Mouse (Mus musculus): ENCODE measurements around the gene Gm4787. TPM values are rescaled to one million over a fixed set of nuclear protein-coding genes. Genes with fewer than 3 reads are reported as not detected.
"Not testable (repeated sequence)": the region's sequence is repeated elsewhere in the genome, so short reads cannot be mapped to it uniquely, and the experiment has no call there.

Gm4787 gene
- 0.89 and 1.0 TPM in 2 replicates for total RNA-seq (2012; rRNA removed)

- H3K36me3 ChIP-seq (ENCODE audit: control insufficient read depth, insufficient read depth, low read length, poor library complexity, severe bottlenecking); H3K4me1 ChIP-seq (ENCODE audit: control insufficient read depth in 2 of 2, insufficient read depth in 2 of 2, low read length in 2 of 2, poor library complexity in 1 of 2); H3K9me3 ChIP-seq (ENCODE audit: control insufficient read depth, insufficient read depth, low read depth, low read length); DNase-seq (ENCODE audit: low read depth, low spot score); H3K4me3 ChIP-seq (ENCODE audit: insufficient read depth in 1 of 2, low read depth in 1 of 2, low read length in 2 of 2, poor library complexity in 1 of 2, severe bottlenecking in 1 of 2); H3K27ac ChIP-seq (ENCODE audit: insufficient read depth, low read depth, low read length, poor library complexity, severe bottlenecking); H3K9ac ChIP-seq (ENCODE audit: insufficient read depth, low read depth, low read length, poor library complexity, severe bottlenecking): not testable (repeated sequence)
- in situ Hi-C loops (cut with MboI; ENCODE audit: low sequenced_read_pairs in 2 of 2, unreplicated experiment in 2 of 2) = loop anchor here in 1 of 2 experiments (25.0 kb wide), 1 partner anchor 392 kb away; no protein-coding TSS in a partner anchor
Observed at GRCm38 (mm10) chr12:81379364-81379763, at the start of gene Gm4787. TSS of gene Gm4787 (minus strand) at chr12:81379464.

GRCm38 (mm10) chr12:81421846-81422245 lies 42.6 kb upstream of the Gm4787 start, which contains the start of gene Adam4:
TSS of gene Adam4 (minus strand) at chr12:81421946.
- no peaks in the 10 kb centered on the region for H3K4me1 ChIP-seq (ENCODE audit: control insufficient read depth in 2 of 2, insufficient read depth in 2 of 2, low read length in 2 of 2, poor library complexity in 1 of 2)

GRCm38 (mm10) chr12:81413211-81413610 lies 33.9 kb upstream of the Gm4787 start:
- in situ Hi-C loops (cut with MboI; ENCODE audit: low sequenced_read_pairs in 2 of 2, unreplicated experiment in 2 of 2) = no loop called here
- no peaks in the 10 kb centered on the region for H3K9me3 ChIP-seq (ENCODE audit: control insufficient read depth, insufficient read depth, low read depth, low read length)
- no peaks in the 10 kb centered on the region for H3K36me3 ChIP-seq (ENCODE audit: control insufficient read depth, insufficient read depth, low read length, poor library complexity, severe bottlenecking)
- no peak for DNase-seq (ENCODE audit: low read depth, low spot score)
- H3K4me3 ChIP-seq (ENCODE audit: insufficient read depth in 1 of 2, low read depth in 1 of 2, low read length in 2 of 2, poor library complexity in 1 of 2, severe bottlenecking in 1 of 2) = no peak overlapping the region
- peaks cover 0 to 5% of the 10 kb centered on the region in 2 experiments; a peak in 1 of 4 replicates for H3K4me1 ChIP-seq (ENCODE audit: control insufficient read depth in 2 of 2, insufficient read depth in 2 of 2, low read length in 2 of 2, poor library complexity in 1 of 2)
- no peak overlapping the region for H3K27ac ChIP-seq (ENCODE audit: insufficient read depth, low read depth, low read length, poor library complexity, severe bottlenecking)
- TF ChIP-seq ZNF384 (IDR thresholded peaks at IDR 0.05; ENCODE audit: low read depth, low read length) = no peak
- no peak for TF ChIP-seq HCFC1 (IDR thresholded peaks at IDR 0.05; ENCODE audit: borderline replicate concordance, insufficient read depth, low read length)
- TF ChIP-seq ZC3H11A (IDR thresholded peaks at IDR 0.05; ENCODE audit: borderline replicate concordance, low read depth, low read length) = no peak
- TF ChIP-seq CHD2 (IDR thresholded peaks at IDR 0.05; ENCODE audit: low read depth, low read length) = no peak
- TF ChIP-seq MAFK (IDR thresholded peaks at IDR 0.05; ENCODE audit: insufficient read depth, low read depth, low read length) = no peak
- no peak overlapping the region for H3K9ac ChIP-seq (ENCODE audit: insufficient read depth, low read depth, low read length, poor library complexity, severe bottlenecking)

More at GRCm38 (mm10) chr12:81421846-81422245, 42.6 kb upstream of the Gm4787 start, which contains the start of gene Adam4:
- TF ChIP-seq MAFK (IDR thresholded peaks at IDR 0.05; ENCODE audit: insufficient read depth, low read depth, low read length) (no peak), ZC3H11A (IDR thresholded peaks at IDR 0.05; ENCODE audit: borderline replicate concordance, low read depth, low read length) (no peak), HCFC1 (IDR thresholded peaks at IDR 0.05; ENCODE audit: borderline replicate concordance, insufficient read depth, low read length) (no peak), CHD2 (IDR thresholded peaks at IDR 0.05; ENCODE audit: low read depth, low read length) (no peak), ZNF384 (IDR thresholded peaks at IDR 0.05; ENCODE audit: low read depth, low read length) (no peak)
- DNase-seq (ENCODE audit: low read depth, low spot score) = no peak
- H3K27ac ChIP-seq (ENCODE audit: insufficient read depth, low read depth, low read length, poor library complexity, severe bottlenecking) = no peak within 1 kb of the TSS
- no peak within 1 kb of the TSS for H3K9ac ChIP-seq (ENCODE audit: insufficient read depth, low read depth, low read length, poor library complexity, severe bottlenecking)
- 0 out of 2 replicates have a peak, but pooled peaks cover 2% of the 10 kb centered on the region for H3K9me3 ChIP-seq (ENCODE audit: control insufficient read depth, insufficient read depth, low read depth, low read length)
- H3K4me3 ChIP-seq (ENCODE audit: insufficient read depth in 1 of 2, low read depth in 1 of 2, low read length in 2 of 2, poor library complexity in 1 of 2, severe bottlenecking in 1 of 2) = no peak within 1 kb of the TSS
- peaks cover 3% of the 10 kb centered on the region; the same call in 1 of the 2 replicates for H3K36me3 ChIP-seq (ENCODE audit: control insufficient read depth, insufficient read depth, low read length, poor library complexity, severe bottlenecking)
- in situ Hi-C loops (cut with MboI; ENCODE audit: low sequenced_read_pairs in 2 of 2, unreplicated experiment in 2 of 2) = no loop called here

GRCm38 (mm10) chr12:81408966-81409365 lies 29.7 kb upstream of the Gm4787 start:
- Histone ChIP-seq H3K9ac (ENCODE audit: insufficient read depth, low read depth, low read length, poor library complexity, severe bottlenecking) (no peak overlapping the region), H3K27ac (ENCODE audit: insufficient read depth, low read depth, low read length, poor library complexity, severe bottlenecking) (no peak overlapping the region), H3K9me3 (ENCODE audit: control insufficient read depth, insufficient read depth, low read depth, low read length) (no peaks in the 10 kb centered on the region), H3K4me3 (ENCODE audit: insufficient read depth in 1 of 2, low read depth in 1 of 2, low read length in 2 of 2, poor library complexity in 1 of 2, severe bottlenecking in 1 of 2) (no peak overlapping the region), H3K4me1 (ENCODE audit: control insufficient read depth in 2 of 2, insufficient read depth in 2 of 2, low read length in 2 of 2, poor library complexity in 1 of 2) (peaks cover 0 to 5% of the 10 kb centered on the region in 2 experiments; a peak in 1 of 4 replicates), H3K36me3 (ENCODE audit: control insufficient read depth, insufficient read depth, low read length, poor library complexity, severe bottlenecking) (no peaks in the 10 kb centered on the region)
- in situ Hi-C loops (cut with MboI; ENCODE audit: low sequenced_read_pairs in 2 of 2, unreplicated experiment in 2 of 2) = loop anchor here in 1 of 2 experiments (10.0 kb wide), 1 partner anchor 424 kb away; no protein-coding TSS in a partner anchor
- TF ChIP-seq ZNF384 (IDR thresholded peaks at IDR 0.05; ENCODE audit: low read depth, low read length) (no peak), ZC3H11A (IDR thresholded peaks at IDR 0.05; ENCODE audit: borderline replicate concordance, low read depth, low read length) (no peak), MAFK (IDR thresholded peaks at IDR 0.05; ENCODE audit: insufficient read depth, low read depth, low read length) (no peak), HCFC1 (IDR thresholded peaks at IDR 0.05; ENCODE audit: borderline replicate concordance, insufficient read depth, low read length) (no peak), CHD2 (IDR thresholded peaks at IDR 0.05; ENCODE audit: low read depth, low read length) (no peak)
- no peak for DNase-seq (ENCODE audit: low read depth, low spot score)

GRCm38 (mm10) chr12:81402187-81402586 lies 22.9 kb upstream of the Gm4787 start:
- peak; percentile 47 for DNase-seq (ENCODE audit: low read depth, low spot score)
- TF ChIP-seq ZC3H11A (IDR thresholded peaks at IDR 0.05; ENCODE audit: borderline replicate concordance, low read depth, low read length) (peak; percentile 70), ZNF384 (IDR thresholded peaks at IDR 0.05; ENCODE audit: low read depth, low read length) (no peak), HCFC1 (IDR thresholded peaks at IDR 0.05; ENCODE audit: borderline replicate concordance, insufficient read depth, low read length) (no peak)
- no peaks in the 10 kb centered on the region for H3K36me3 ChIP-seq (ENCODE audit: control insufficient read depth, insufficient read depth, low read length, poor library complexity, severe bottlenecking)

More at GRCm38 (mm10) chr12:81402187-81402586, 22.9 kb upstream of the Gm4787 start:
- no peaks in the 10 kb centered on the region for H3K9me3 ChIP-seq (ENCODE audit: control insufficient read depth, insufficient read depth, low read depth, low read length)
- H3K27ac ChIP-seq (ENCODE audit: insufficient read depth, low read depth, low read length, poor library complexity, severe bottlenecking) = no peak overlapping the region
- no peaks in the 10 kb centered on the region for H3K4me1 ChIP-seq (ENCODE audit: control insufficient read depth in 2 of 2, insufficient read depth in 2 of 2, low read length in 2 of 2, poor library complexity in 1 of 2)
- no peak overlapping the region for H3K9ac ChIP-seq (ENCODE audit: insufficient read depth, low read depth, low read length, poor library complexity, severe bottlenecking)
- H3K4me3 ChIP-seq (ENCODE audit: insufficient read depth in 1 of 2, low read depth in 1 of 2, low read length in 2 of 2, poor library complexity in 1 of 2, severe bottlenecking in 1 of 2) = no peak overlapping the region
- in situ Hi-C loops (cut with MboI; ENCODE audit: low sequenced_read_pairs in 2 of 2, unreplicated experiment in 2 of 2) = loop anchor here in 1 of 2 experiments (10.0 kb wide), 1 partner anchor 417 kb away; no protein-coding TSS in a partner anchor
